Mouse (Mus musculus) megakaryocyte, embryonic 14.5 days (primary cell): ENCODE data around the gene Fam234a.

Experiments used
- FLI1 ChIP-seq: IDR thresholded peaks from 2 replicates; pipeline ENCODE4 v1.6.1; 2012; ENCODE audit warnings: low read length, inconsistent platforms, mixed read lengths
- GATA1 ChIP-seq: IDR thresholded peaks from 3 replicates; pipeline ENCODE4 v1.6.1; 2012; ENCODE audit warnings: mixed read lengths, low read length, inconsistent platforms, borderline replicate concordance

GRCm38 (mm10) chr17:26235077-26235815 is 8.8 kb downstream of the Fam234a start:
- TF ChIP-seq GATA1 (no peak), FLI1 (no peak)
